Mouse (Mus musculus) stomach, embryonic 14.5 days (tissue): ENCODE results near the gene Sppl3. TPM values are rescaled to one million over a fixed set of nuclear protein-coding genes. Genes with fewer than 3 reads are reported as not detected.

Experiments
- ATAC-seq: fragments of 200-750 bp; cut with Nextera tagmentation; 2 replicates; pipeline ENCODE4 v1.8.0; 2017; ENCODE audit warnings: low read depth, moderate TSS enrichment; ENCODE audit not compliant: insufficient number of reproducible peaks, insufficient read depth, low FRiP score
- H3K27ac ChIP-seq: fragments of 300-500 bp; sonication (generic); 2 replicates; pipeline ENCODE4 v1.5.1; 2014; ENCODE audit warnings: mild to moderate bottlenecking, low read length, moderate library complexity, mixed read lengths
- H3K27me3 ChIP-seq: fragments of 300-500 bp; sonication (generic); 2 replicates; pipeline ENCODE4 v1.6.1; 2014; ENCODE audit warnings: low read length, control low read depth, mixed read lengths; ENCODE audit not compliant: control insufficient read depth, insufficient read depth
- H3K36me3 ChIP-seq: fragments of 300-500 bp; sonication (generic); 2 replicates; pipeline ENCODE4 v1.6.1; 2014; ENCODE audit warnings: mild to moderate bottlenecking, control low read depth, low read length, moderate library complexity, mixed read lengths; ENCODE audit not compliant: control insufficient read depth, insufficient read depth
- H3K4me1 ChIP-seq: fragments of 300-500 bp; sonication (generic); 2 replicates; pipeline ENCODE4 v1.6.1; 2014; ENCODE audit warnings: low read length, control low read depth, mixed read lengths; ENCODE audit not compliant: control insufficient read depth, insufficient read depth
- H3K4me2 ChIP-seq: fragments of 300-500 bp; sonication (generic); replicated peaks from 2 replicates; pipeline ENCODE4 v1.6.1; 2014; ENCODE audit warnings: low read depth, low read length, control low read depth
- H3K4me3 ChIP-seq: fragments of 300-500 bp; sonication (generic); 2 replicates; pipeline ENCODE4 v1.5.1; 2014; ENCODE audit warnings: low read depth, low read length, control low read depth
- H3K9ac ChIP-seq: fragments of 300-500 bp; sonication (generic); replicated peaks from 2 replicates; pipeline ENCODE4 v1.6.1; 2014; ENCODE audit warnings: low read depth, mild to moderate bottlenecking, control low read depth, low read length, moderate library complexity, mixed read lengths
- H3K9me3 ChIP-seq: fragments of 300-500 bp; sonication (generic); 2 replicates; pipeline ENCODE4 v1.6.1; 2016; ENCODE audit warnings: low read depth, low read length, control low read depth; ENCODE audit not compliant: control insufficient read depth
- WGBS: fragments of 180-500 bp; shearing (Covaris S2); extraction: QIAGEN DNeasy Blood & Tissue Kit; methylation state at CpG from one replicate; pipeline ENCODE4 v1.1.7; 2014; 5-methylcytosine and 5-hydroxymethylcytosine counted together
- polyA plus RNA-seq: library from polyadenylated mRNA; unstranded; fragments of >200 nt; fragmentation: Nextera tagmentation; extraction: Ambion mirVana; gene quantifications from 2 replicates; pipeline ENCODE4 v1.2.1, GENCODE M21; 2014

The Sppl3 gene
- polyA plus RNA-seq, 1 experiment from 2014 or later: 27.7 TPM

GRCm38 (mm10) chr5:114969609-114970215 is 41.2 kb upstream of the Sppl3 start:
- Histone ChIP-seq H3K27me3 (no peaks in the 10 kb centered on the region), H3K9me3 (no peaks in the 10 kb centered on the region), H3K36me3 (no peaks in the 10 kb centered on the region), H3K9ac (peak overlapping the region; percentile 48), H3K4me2 (peak overlapping the region; percentile 33), H3K4me1 (peaks cover 14% of the 10 kb centered on the region; the same call in 1 of the 2 replicates), H3K27ac (peak overlapping the region; percentile 90), H3K4me3 (peak overlapping the region; percentile 35)
- 43% methylated on average over 13 of the region's 13 CpGs for WGBS
- no peak for ATAC-seq

GRCm38 (mm10) chr5:114970824-114971227 is 40.1 kb upstream of the Sppl3 start, which contains the start of gene Hnf1a:
Hnf1a (minus strand) TSS chr5:114971094.
- H3K4me3 ChIP-seq: peak within 1 kb of the TSS; percentile 35
- H3K27me3 ChIP-seq: no peaks in the 10 kb centered on the region
- WGBS: 34% methylated on average over 17 of the region's 17 CpGs
- no peaks in the 10 kb centered on the region for H3K36me3 ChIP-seq
- peaks cover 12% of the 10 kb centered on the region; the same call in 1 of the 2 replicates for H3K4me1 ChIP-seq
- H3K27ac ChIP-seq: peak within 1 kb of the TSS; percentile 90
- peak within 1 kb of the TSS; percentile 48 for H3K9ac ChIP-seq
- ATAC-seq: peak; percentile 50
- H3K4me2 ChIP-seq: peak within 1 kb of the TSS; percentile 33
- no peaks in the 10 kb centered on the region for H3K9me3 ChIP-seq

GRCm38 (mm10) chr5:114972201-114972600 is 38.7 kb upstream of the Sppl3 start:
- Histone ChIP-seq H3K27me3 (no peaks in the 10 kb centered on the region), H3K9me3 (no peaks in the 10 kb centered on the region), H3K36me3 (no peaks in the 10 kb centered on the region), H3K9ac (no peak overlapping the region), H3K4me1 (0 out of 2 replicates have a peak, but pooled peaks cover 9% of the 10 kb centered on the region), H3K4me2 (peak overlapping the region; percentile 33; the same call in 1 of the 2 replicates), H3K27ac (no peak overlapping the region), H3K4me3 (no peak overlapping the region)
- no peak for ATAC-seq
- 67% methylated on average over 9 of the region's 9 CpGs for WGBS

GRCm38 (mm10) chr5:114973131-114973530 is 37.8 kb upstream of the Sppl3 start:
- 68% methylated on average over 8 of the region's 8 CpGs for WGBS
- 0 out of 2 replicates have a peak, but pooled peaks cover 6% of the 10 kb centered on the region for H3K4me1 ChIP-seq
- H3K36me3 ChIP-seq: no peaks in the 10 kb centered on the region
- no peak overlapping the region for H3K27ac ChIP-seq
- H3K9me3 ChIP-seq: no peaks in the 10 kb centered on the region
- no peak overlapping the region for H3K9ac ChIP-seq
- no peak overlapping the region for H3K4me2 ChIP-seq
- no peak overlapping the region for H3K4me3 ChIP-seq
- no peaks in the 10 kb centered on the region for H3K27me3 ChIP-seq
- no peak for ATAC-seq

GRCm38 (mm10) chr5:114976935-114977334 is 34.0 kb upstream of the Sppl3 start:
- no peaks in the 10 kb centered on the region for H3K36me3 ChIP-seq
- no peak overlapping the region for H3K4me2 ChIP-seq
- H3K9me3 ChIP-seq: no peaks in the 10 kb centered on the region
- no peak overlapping the region for H3K4me3 ChIP-seq
- H3K27ac ChIP-seq: no peak overlapping the region
- no peaks in the 10 kb centered on the region for H3K27me3 ChIP-seq
- no peaks in the 10 kb centered on the region for H3K4me1 ChIP-seq
- H3K9ac ChIP-seq: no peak overlapping the region
- ATAC-seq: no peak

GRCm38 (mm10) chr5:114978473-114978872 is 32.5 kb upstream of the Sppl3 start:
- H3K4me2 ChIP-seq: no peak overlapping the region
- no peaks in the 10 kb centered on the region for H3K27me3 ChIP-seq
- H3K36me3 ChIP-seq: no peaks in the 10 kb centered on the region
- H3K4me1 ChIP-seq: no peaks in the 10 kb centered on the region
- H3K4me3 ChIP-seq: no peak overlapping the region
- no peak overlapping the region for H3K27ac ChIP-seq
- no peak for ATAC-seq
- WGBS: 59% methylated on average over 11 of the region's 11 CpGs
- no peaks in the 10 kb centered on the region for H3K9me3 ChIP-seq
- H3K9ac ChIP-seq: no peak overlapping the region

- 5% methylated on average over 6 of the region's 6 CpGs for WGBS
- H3K27ac ChIP-seq: no peak overlapping the region
- no peak overlapping the region for H3K9ac ChIP-seq
- no peaks in the 10 kb centered on the region for H3K9me3 ChIP-seq
- ATAC-seq: no peak
- H3K4me1 ChIP-seq: no peaks in the 10 kb centered on the region
- no peaks in the 10 kb centered on the region for H3K36me3 ChIP-seq
- no peaks in the 10 kb centered on the region for H3K27me3 ChIP-seq
- H3K4me2 ChIP-seq: peak overlapping the region; percentile 69
- H3K4me3 ChIP-seq: peak overlapping the region; percentile 30
Measured at GRCm38 (mm10) chr5:114978888-114979249, 32.1 kb upstream of the Sppl3 start.

GRCm38 (mm10) chr5:114979250-114980121 is 31.5 kb upstream of the Sppl3 start:
- Histone ChIP-seq H3K27me3 (no peaks in the 10 kb centered on the region), H3K4me1 (no peaks in the 10 kb centered on the region), H3K9me3 (no peaks in the 10 kb centered on the region), H3K9ac (no peak overlapping the region), H3K36me3 (no peaks in the 10 kb centered on the region), H3K4me2 (peak overlapping the region; percentile 69), H3K27ac (no peak overlapping the region), H3K4me3 (peak overlapping the region; percentile 30)
- ATAC-seq: peak; percentile 59; the same call in 1 of the 2 replicates
- 7% methylated on average over 32 of the region's 32 CpGs for WGBS
